Mouse (Mus musculus): ENCODE measurements around the gene Sag. TPM values are rescaled to one million over a fixed set of nuclear protein-coding genes. Genes with fewer than 3 reads are reported as not detected.

The Sag gene
- polyA plus RNA-seq, 1 experiment from 2014 or later = 0.79 TPM

GRCm38 (mm10) chr1:87855522-87855921 is 52.0 kb downstream of the Sag start:
- no peaks in the 10 kb centered on the region for H3K27me3 ChIP-seq
- H3K9ac ChIP-seq = no peak overlapping the region
- H3K4me3 ChIP-seq = no peak overlapping the region
- 78% methylated on average over 1 of the region's 1 CpGs for WGBS
- H3K36me3 ChIP-seq = no peaks in the 10 kb centered on the region
- no peak overlapping the region; the same call in 1 of the 2 replicates for H3K4me2 ChIP-seq
- H3K4me1 ChIP-seq (replicated peaks) = peaks cover 43% of the 10 kb centered on the region
- H3K9me3 ChIP-seq (replicated peaks) = no peaks in the 10 kb centered on the region
- ATAC-seq (replicated peaks; ENCODE audit: insufficient number of reproducible peaks, insufficient read depth, low FRiP score, low read depth) = no peak
- no peak overlapping the region for H3K27ac ChIP-seq

GRCm38 (mm10) chr1:87856823-87857222 is 53.3 kb downstream of the Sag start:
- no peaks in the 10 kb centered on the region for H3K36me3 ChIP-seq
- H3K9ac ChIP-seq = no peak overlapping the region
- WGBS = 57% methylated on average over 3 of the region's 3 CpGs
- H3K4me3 ChIP-seq = no peak overlapping the region
- peaks cover 43% of the 10 kb centered on the region for H3K4me1 ChIP-seq (replicated peaks)
- H3K27me3 ChIP-seq = no peaks in the 10 kb centered on the region
- H3K4me2 ChIP-seq = no peak overlapping the region
- ATAC-seq (replicated peaks; ENCODE audit: insufficient number of reproducible peaks, insufficient read depth, low FRiP score, low read depth) = no peak
- H3K9me3 ChIP-seq (replicated peaks) = no peaks in the 10 kb centered on the region
- H3K27ac ChIP-seq = no peak overlapping the region

- H3K4me3 ChIP-seq = no peak overlapping the region
- H3K4me2 ChIP-seq = no peak overlapping the region
- no peak overlapping the region for H3K27ac ChIP-seq
- ATAC-seq (replicated peaks; ENCODE audit: insufficient number of reproducible peaks, insufficient read depth, low FRiP score, low read depth) = no peak
- WGBS = 70% methylated on average over 1 of the region's 1 CpGs
- H3K4me1 ChIP-seq (replicated peaks) = peaks cover 42% of the 10 kb centered on the region
- H3K27me3 ChIP-seq = no peaks in the 10 kb centered on the region
- H3K9me3 ChIP-seq (replicated peaks) = no peaks in the 10 kb centered on the region
- H3K36me3 ChIP-seq = no peaks in the 10 kb centered on the region
- H3K9ac ChIP-seq = no peak overlapping the region
These were observed 54.6 kb downstream of the Sag start for GRCm38 (mm10) chr1:87858031-87858430.

- Histone ChIP-seq H3K27ac (no peak overlapping the region), H3K9ac (no peak overlapping the region), H3K9me3 (replicated peaks) (no peaks in the 10 kb centered on the region), H3K4me2 (no peak overlapping the region), H3K4me1 (replicated peaks) (peaks cover 42% of the 10 kb centered on the region), H3K36me3 (no peaks in the 10 kb centered on the region), H3K27me3 (no peaks in the 10 kb centered on the region), H3K4me3 (no peak overlapping the region)
- WGBS = 84% methylated on average over 2 of the region's 2 CpGs
- ATAC-seq (replicated peaks; ENCODE audit: insufficient number of reproducible peaks, insufficient read depth, low FRiP score, low read depth) = no peak
These were observed 55.0 kb downstream of the Sag start for GRCm38 (mm10) chr1:87858529-87858928.

GRCm38 (mm10) chr1:87863602-87864001 is 60.1 kb downstream of the Sag start:
- Histone ChIP-seq H3K4me2 (no peak overlapping the region), H3K4me1 (replicated peaks) (peaks cover 19% of the 10 kb centered on the region), H3K9me3 (replicated peaks) (no peaks in the 10 kb centered on the region), H3K36me3 (no peaks in the 10 kb centered on the region), H3K4me3 (no peak overlapping the region), H3K27ac (no peak overlapping the region), H3K9ac (no peak overlapping the region), H3K27me3 (no peaks in the 10 kb centered on the region)
- no peak for ATAC-seq (replicated peaks; ENCODE audit: insufficient number of reproducible peaks, insufficient read depth, low FRiP score, low read depth)
- 65% methylated on average over 3 of the region's 3 CpGs for WGBS

GRCm38 (mm10) chr1:87864889-87865288 is 61.4 kb downstream of the Sag start:
- Histone ChIP-seq H3K9ac (no peak overlapping the region), H3K4me3 (no peak overlapping the region), H3K27ac (no peak overlapping the region), H3K36me3 (no peaks in the 10 kb centered on the region), H3K27me3 (no peaks in the 10 kb centered on the region), H3K4me1 (replicated peaks) (peaks cover 14% of the 10 kb centered on the region), H3K4me2 (no peak overlapping the region), H3K9me3 (replicated peaks) (no peaks in the 10 kb centered on the region)
- no peak for ATAC-seq (replicated peaks; ENCODE audit: insufficient number of reproducible peaks, insufficient read depth, low FRiP score, low read depth)

- WGBS = 44% methylated on average over 1 of the region's 1 CpGs
- H3K9me3 ChIP-seq (replicated peaks) = no peaks in the 10 kb centered on the region
- H3K4me1 ChIP-seq (replicated peaks) = peaks cover 26% of the 10 kb centered on the region
- H3K4me3 ChIP-seq = no peak overlapping the region
- H3K9ac ChIP-seq = no peak overlapping the region
- peak overlapping the region; percentile 39 for H3K27ac ChIP-seq
- no peaks in the 10 kb centered on the region for H3K27me3 ChIP-seq
- H3K36me3 ChIP-seq = no peaks in the 10 kb centered on the region
- no peak overlapping the region for H3K4me2 ChIP-seq
- no peak for ATAC-seq (replicated peaks; ENCODE audit: insufficient number of reproducible peaks, insufficient read depth, low FRiP score, low read depth)
These were observed 63.2 kb downstream of the Sag start for GRCm38 (mm10) chr1:87866672-87867071.

GRCm38 (mm10) chr1:87871546-87871945 is 68.1 kb downstream of the Sag start:
- peaks cover 41% of the 10 kb centered on the region for H3K4me1 ChIP-seq (replicated peaks)
- peak overlapping the region; percentile 22; the same call in 1 of the 2 replicates for H3K27ac ChIP-seq
- no peak overlapping the region for H3K4me3 ChIP-seq
- H3K9ac ChIP-seq = no peak overlapping the region
- no peak overlapping the region for H3K4me2 ChIP-seq
- ATAC-seq (replicated peaks; ENCODE audit: insufficient number of reproducible peaks, insufficient read depth, low FRiP score, low read depth) = peak; percentile 54
- no peaks in the 10 kb centered on the region for H3K9me3 ChIP-seq (replicated peaks)
- no peaks in the 10 kb centered on the region for H3K27me3 ChIP-seq
- H3K36me3 ChIP-seq = no peaks in the 10 kb centered on the region

- Histone ChIP-seq H3K9me3 (replicated peaks) (no peaks in the 10 kb centered on the region), H3K36me3 (no peaks in the 10 kb centered on the region), H3K27me3 (no peaks in the 10 kb centered on the region), H3K4me1 (replicated peaks) (peaks cover 50% of the 10 kb centered on the region), H3K27ac (no peak overlapping the region), H3K9ac (no peak overlapping the region), H3K4me3 (no peak overlapping the region), H3K4me2 (no peak overlapping the region)
- no peak for ATAC-seq (replicated peaks; ENCODE audit: insufficient number of reproducible peaks, insufficient read depth, low FRiP score, low read depth)
These were observed 69.6 kb downstream of the Sag start for GRCm38 (mm10) chr1:87873081-87873480.

GRCm38 (mm10) chr1:87876065-87876464 is 72.6 kb downstream of the Sag start:
- peaks cover 74% of the 10 kb centered on the region for H3K4me1 ChIP-seq (replicated peaks)
- no peak overlapping the region for H3K9ac ChIP-seq
- no peaks in the 10 kb centered on the region for H3K27me3 ChIP-seq
- no peaks in the 10 kb centered on the region for H3K36me3 ChIP-seq
- no peak overlapping the region for H3K4me3 ChIP-seq
- no peak overlapping the region for H3K27ac ChIP-seq
- no peaks in the 10 kb centered on the region for H3K9me3 ChIP-seq (replicated peaks)
- 76% methylated on average over 1 of the region's 1 CpGs for WGBS
- no peak for ATAC-seq (replicated peaks; ENCODE audit: insufficient number of reproducible peaks, insufficient read depth, low FRiP score, low read depth)
- H3K4me2 ChIP-seq = no peak overlapping the region

- H3K27ac ChIP-seq = peak overlapping the region; percentile 95
- H3K4me1 ChIP-seq (replicated peaks) = peaks cover 72% of the 10 kb centered on the region
- no peaks in the 10 kb centered on the region for H3K36me3 ChIP-seq
- no peak overlapping the region for H3K9ac ChIP-seq
- H3K4me3 ChIP-seq = no peak overlapping the region
- ATAC-seq (replicated peaks; ENCODE audit: insufficient number of reproducible peaks, insufficient read depth, low FRiP score, low read depth) = no peak
- peak overlapping the region; percentile 22; the same call in 1 of the 2 replicates for H3K4me2 ChIP-seq
- H3K9me3 ChIP-seq (replicated peaks) = no peaks in the 10 kb centered on the region
- WGBS = 39% methylated on average over 9 of the region's 9 CpGs
- no peaks in the 10 kb centered on the region for H3K27me3 ChIP-seq
These were observed 74.2 kb downstream of the Sag start for GRCm38 (mm10) chr1:87877552-87878283.

- H3K9ac ChIP-seq = no peak overlapping the region
These were observed 75.6 kb downstream of the Sag start for GRCm38 (mm10) chr1:87879034-87879433.

More at GRCm38 (mm10) chr1:87879034-87879433, 75.6 kb downstream of the Sag start:
- no peaks in the 10 kb centered on the region for H3K27me3 ChIP-seq
- H3K27ac ChIP-seq = peak overlapping the region; percentile 95
- peaks cover under 1% of the 10 kb centered on the region for H3K36me3 ChIP-seq
- H3K4me3 ChIP-seq = no peak overlapping the region
- H3K4me1 ChIP-seq (replicated peaks) = peaks cover 64% of the 10 kb centered on the region
- WGBS = 79% methylated on average over 3 of the region's 3 CpGs
- no peak overlapping the region for H3K4me2 ChIP-seq
- H3K9me3 ChIP-seq (replicated peaks) = no peaks in the 10 kb centered on the region
- ATAC-seq (replicated peaks; ENCODE audit: insufficient number of reproducible peaks, insufficient read depth, low FRiP score, low read depth) = no peak

Measured in heart, embryonic 15.5 days (tissue).